Mouse (Mus musculus): ENCODE data around the gene Kank1. TPM values are rescaled to one million over a fixed set of nuclear protein-coding genes. Genes with fewer than 3 reads are reported as not detected.

Gene Kank1
- polyA plus RNA-seq, 1 experiment from 2014 or later: 56.6 TPM

- H3K4me3 ChIP-seq (ENCODE audit: low read depth, low read length): no peak overlapping the region
- no peak overlapping the region for H3K9ac ChIP-seq (ENCODE audit: low read depth, low read length)
- H3K9me3 ChIP-seq (replicated peaks; ENCODE audit: control insufficient read depth, low read length): no peaks in the 10 kb centered on the region
- 76% methylated on average over 20 of the region's 20 CpGs for WGBS (ENCODE audit: insufficient replicate concordance)
- H3K27me3 ChIP-seq (ENCODE audit: control insufficient read depth, insufficient read depth, low read length): no peaks in the 10 kb centered on the region
- ATAC-seq (replicated peaks; ENCODE audit: insufficient number of reproducible peaks, low FRiP score, low TSS enrichment): no peak
- H3K4me1 ChIP-seq (ENCODE audit: control insufficient read depth, insufficient read depth, low read length): no peaks in the 10 kb centered on the region
- H3K4me2 ChIP-seq: no peak overlapping the region
- H3K27ac ChIP-seq (ENCODE audit: low read depth, low read length): peak overlapping the region; percentile 43; the same call in 1 of the 2 replicates
- peaks cover 12% of the 10 kb centered on the region for H3K36me3 ChIP-seq (ENCODE audit: control insufficient read depth, insufficient read depth, low read length)
Observed at GRCm38 (mm10) chr19:25436789-25437650, 200.2 kb downstream of the Kank1 start.

- Histone ChIP-seq H3K9ac (ENCODE audit: low read depth, low read length) (no peak overlapping the region), H3K4me3 (ENCODE audit: low read depth, low read length) (no peak overlapping the region), H3K27me3 (ENCODE audit: control insufficient read depth, insufficient read depth, low read length) (no peaks in the 10 kb centered on the region), H3K27ac (ENCODE audit: low read depth, low read length) (no peak overlapping the region), H3K4me1 (ENCODE audit: control insufficient read depth, insufficient read depth, low read length) (no peaks in the 10 kb centered on the region), H3K9me3 (replicated peaks; ENCODE audit: control insufficient read depth, low read length) (no peaks in the 10 kb centered on the region), H3K36me3 (ENCODE audit: control insufficient read depth, insufficient read depth, low read length) (peaks cover 5% of the 10 kb centered on the region), H3K4me2 (no peak overlapping the region)
- no peak for ATAC-seq (replicated peaks; ENCODE audit: insufficient number of reproducible peaks, low FRiP score, low TSS enrichment)
- 77% methylated on average over 6 of the region's 6 CpGs for WGBS (ENCODE audit: insufficient replicate concordance)
Observed at GRCm38 (mm10) chr19:25438246-25438645, 201.5 kb downstream of the Kank1 start.

DNA sequence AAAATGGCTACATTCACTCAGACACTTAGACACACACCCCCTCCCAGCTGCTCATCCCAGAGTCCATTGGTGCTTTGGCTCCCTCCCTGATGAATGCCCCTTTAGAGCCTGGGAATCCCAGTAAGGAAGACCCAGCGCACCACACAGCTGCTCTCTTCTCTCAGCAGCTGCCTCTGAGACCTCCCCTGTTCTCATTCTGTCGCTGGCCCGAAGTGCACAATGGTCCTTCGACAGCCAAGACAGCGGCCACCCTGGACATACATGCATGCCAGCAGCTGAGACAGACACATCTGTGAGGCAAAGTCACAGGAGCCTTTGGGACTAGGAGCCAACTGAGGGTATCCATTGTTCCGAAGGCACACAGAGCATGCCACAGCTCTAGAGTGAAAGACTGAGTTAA, 203.0 kb downstream of the Kank1 start:
- ATAC-seq (replicated peaks; ENCODE audit: insufficient number of reproducible peaks, low FRiP score, low TSS enrichment): no peak
- Histone ChIP-seq H3K36me3 (ENCODE audit: control insufficient read depth, insufficient read depth, low read length) (no peaks in the 10 kb centered on the region), H3K27me3 (ENCODE audit: control insufficient read depth, insufficient read depth, low read length) (no peaks in the 10 kb centered on the region), H3K9me3 (replicated peaks; ENCODE audit: control insufficient read depth, low read length) (no peaks in the 10 kb centered on the region), H3K9ac (ENCODE audit: low read depth, low read length) (no peak overlapping the region), H3K4me3 (ENCODE audit: low read depth, low read length) (no peak overlapping the region), H3K27ac (ENCODE audit: low read depth, low read length) (no peak overlapping the region), H3K4me2 (no peak overlapping the region), H3K4me1 (ENCODE audit: control insufficient read depth, insufficient read depth, low read length) (no peaks in the 10 kb centered on the region)
- 83% methylated on average over 6 of the region's 6 CpGs for WGBS (ENCODE audit: insufficient replicate concordance)

GRCm38 (mm10) chr19:25440736-25441135, 204.0 kb downstream of the Kank1 start:
- ATAC-seq (replicated peaks; ENCODE audit: insufficient number of reproducible peaks, low FRiP score, low TSS enrichment): no peak
- Histone ChIP-seq H3K36me3 (ENCODE audit: control insufficient read depth, insufficient read depth, low read length) (no peaks in the 10 kb centered on the region), H3K4me1 (ENCODE audit: control insufficient read depth, insufficient read depth, low read length) (no peaks in the 10 kb centered on the region), H3K9ac (ENCODE audit: low read depth, low read length) (no peak overlapping the region), H3K9me3 (replicated peaks; ENCODE audit: control insufficient read depth, low read length) (no peaks in the 10 kb centered on the region), H3K27me3 (ENCODE audit: control insufficient read depth, insufficient read depth, low read length) (no peaks in the 10 kb centered on the region), H3K4me3 (ENCODE audit: low read depth, low read length) (no peak overlapping the region), H3K4me2 (no peak overlapping the region), H3K27ac (ENCODE audit: low read depth, low read length) (no peak overlapping the region)
- 61% methylated on average over 4 of the region's 4 CpGs for whole genome bisulfite sequencing (ENCODE audit: insufficient replicate concordance)

DNA sequence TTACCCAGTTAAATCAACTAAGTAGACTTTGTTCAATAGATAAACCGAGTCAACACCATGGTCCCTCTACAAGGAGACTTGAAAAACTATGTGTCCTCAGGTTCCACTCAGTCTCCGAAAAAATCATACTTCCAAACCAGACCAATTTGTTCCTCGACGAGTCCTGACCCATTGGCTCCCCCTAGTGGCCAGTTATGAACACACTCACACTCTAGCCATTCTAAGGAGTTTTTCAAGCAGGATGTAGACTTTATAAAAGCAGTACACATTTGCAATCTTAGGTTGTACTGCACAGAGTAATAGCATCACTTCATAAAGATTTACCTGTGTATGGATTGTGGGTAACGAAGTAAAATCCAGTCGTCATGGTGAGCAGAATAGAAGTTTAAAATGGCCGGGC, 208.3 kb downstream of the Kank1 start:
- Histone ChIP-seq H3K9me3 (replicated peaks; ENCODE audit: control insufficient read depth, low read length) (no peaks in the 10 kb centered on the region), H3K4me2 (no peak overlapping the region), H3K4me3 (ENCODE audit: low read depth, low read length) (no peak overlapping the region), H3K9ac (ENCODE audit: low read depth, low read length) (no peak overlapping the region), H3K27me3 (ENCODE audit: control insufficient read depth, insufficient read depth, low read length) (no peaks in the 10 kb centered on the region), H3K4me1 (ENCODE audit: control insufficient read depth, insufficient read depth, low read length) (no peaks in the 10 kb centered on the region; the same call in 1 of the 2 replicates), H3K27ac (ENCODE audit: low read depth, low read length) (no peak overlapping the region), H3K36me3 (ENCODE audit: control insufficient read depth, insufficient read depth, low read length) (no peaks in the 10 kb centered on the region)
- no peak for ATAC-seq (replicated peaks; ENCODE audit: insufficient number of reproducible peaks, low FRiP score, low TSS enrichment)
- 24% methylated on average over 7 of the region's 7 CpGs for WGBS (ENCODE audit: insufficient replicate concordance)

DNA sequence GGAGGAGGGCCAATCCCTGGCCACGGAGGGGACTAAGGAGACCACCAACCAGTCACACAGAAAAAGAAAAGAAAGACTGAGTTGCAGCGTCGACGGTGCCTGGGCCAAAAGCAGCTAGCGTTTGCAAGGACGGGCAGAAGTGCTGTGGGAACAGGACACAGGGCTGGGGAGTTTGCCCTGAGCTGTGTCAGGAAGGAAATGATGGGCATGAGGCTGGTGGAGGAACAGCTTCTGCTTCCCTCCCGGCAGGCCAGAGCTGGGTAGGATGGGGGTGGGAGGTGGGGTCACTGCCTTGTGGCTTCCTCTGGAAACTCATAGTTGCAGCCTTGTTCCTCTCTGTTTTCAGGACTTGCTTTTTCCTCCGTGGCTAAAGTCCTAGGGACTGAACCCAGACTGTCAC, 209.1 kb downstream of the Kank1 start:
- WGBS (ENCODE audit: insufficient replicate concordance): 39% methylated on average over 8 of the region's 8 CpGs
- Histone ChIP-seq H3K9me3 (replicated peaks; ENCODE audit: control insufficient read depth, low read length) (no peaks in the 10 kb centered on the region), H3K27ac (ENCODE audit: low read depth, low read length) (no peak overlapping the region)

GRCm38 (mm10) chr19:25446683-25447082, 209.9 kb downstream of the Kank1 start:
- H3K27me3 ChIP-seq (ENCODE audit: control insufficient read depth, insufficient read depth, low read length): no peaks in the 10 kb centered on the region
- no peak overlapping the region for H3K4me2 ChIP-seq
- H3K27ac ChIP-seq (ENCODE audit: low read depth, low read length): no peak overlapping the region
- no peaks in the 10 kb centered on the region; the same call in 1 of the 2 replicates for H3K4me1 ChIP-seq (ENCODE audit: control insufficient read depth, insufficient read depth, low read length)
- H3K9ac ChIP-seq (ENCODE audit: low read depth, low read length): no peak overlapping the region
- ATAC-seq (replicated peaks; ENCODE audit: insufficient number of reproducible peaks, low FRiP score, low TSS enrichment): no peak
- H3K36me3 ChIP-seq (ENCODE audit: control insufficient read depth, insufficient read depth, low read length): no peaks in the 10 kb centered on the region
- 67% methylated on average over 2 of the region's 2 CpGs for WGBS (ENCODE audit: insufficient replicate concordance)
- H3K4me3 ChIP-seq (ENCODE audit: low read depth, low read length): no peak overlapping the region
- H3K9me3 ChIP-seq (replicated peaks; ENCODE audit: control insufficient read depth, low read length): no peaks in the 10 kb centered on the region

More for the DNA sequence above, 209.1 kb downstream of the Kank1 start:
- H3K36me3 ChIP-seq (ENCODE audit: control insufficient read depth, insufficient read depth, low read length): no peaks in the 10 kb centered on the region
- no peak overlapping the region for H3K4me3 ChIP-seq (ENCODE audit: low read depth, low read length)
- H3K27me3 ChIP-seq (ENCODE audit: control insufficient read depth, insufficient read depth, low read length): no peaks in the 10 kb centered on the region
- ATAC-seq (replicated peaks; ENCODE audit: insufficient number of reproducible peaks, low FRiP score, low TSS enrichment): no peak
- no peak overlapping the region for H3K4me2 ChIP-seq
- H3K4me1 ChIP-seq (ENCODE audit: control insufficient read depth, insufficient read depth, low read length): no peaks in the 10 kb centered on the region; the same call in 1 of the 2 replicates
- H3K9ac ChIP-seq (ENCODE audit: low read depth, low read length): no peak overlapping the region

- Histone ChIP-seq H3K9me3 (replicated peaks; ENCODE audit: control insufficient read depth, low read length) (no peaks in the 10 kb centered on the region), H3K4me1 (ENCODE audit: control insufficient read depth, insufficient read depth, low read length) (no peaks in the 10 kb centered on the region; the same call in 1 of the 2 replicates), H3K27me3 (ENCODE audit: control insufficient read depth, insufficient read depth, low read length) (no peaks in the 10 kb centered on the region), H3K4me2 (no peak overlapping the region), H3K27ac (ENCODE audit: low read depth, low read length) (no peak overlapping the region), H3K36me3 (ENCODE audit: control insufficient read depth, insufficient read depth, low read length) (no peaks in the 10 kb centered on the region), H3K9ac (ENCODE audit: low read depth, low read length) (no peak overlapping the region), H3K4me3 (ENCODE audit: low read depth, low read length) (no peak overlapping the region)
- ATAC-seq (replicated peaks; ENCODE audit: insufficient number of reproducible peaks, low FRiP score, low TSS enrichment): no peak
- 45% methylated on average over 5 of the region's 5 CpGs for WGBS (ENCODE audit: insufficient replicate concordance)
Observed at GRCm38 (mm10) chr19:25447373-25447772, 210.6 kb downstream of the Kank1 start.

All from heart, embryonic 11.5 days (tissue).